Mouse (Mus musculus) retina, postnatal 1 day (tissue): Measurements from ENCODE around the gene Tnik.

Experiments
- DNase-seq: peaks from one replicate; pipeline ENCODE4 v3.0.0-alpha.2; 2012

The Tnik gene

DNA sequence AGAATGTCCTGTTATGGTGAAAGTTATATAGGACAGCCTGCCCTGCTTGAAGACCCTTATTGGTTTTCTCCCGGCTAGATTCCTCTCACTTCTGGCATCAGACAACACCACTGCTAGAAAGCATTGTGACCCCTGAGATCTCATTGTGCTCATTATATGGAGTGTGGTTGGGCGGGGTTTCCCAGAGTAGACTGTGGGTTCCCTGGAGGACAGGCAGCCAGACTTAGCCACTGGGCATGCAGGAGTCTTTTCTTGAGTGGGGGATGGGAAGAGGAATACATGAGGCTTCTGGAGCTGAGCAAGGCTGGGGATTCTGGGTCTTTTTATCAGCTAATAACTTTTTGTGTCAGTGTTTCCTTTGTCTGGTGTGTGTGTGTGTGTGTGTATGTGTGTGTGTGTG is 153.0 kb downstream of the Tnik start:
- peak; percentile 78 for DNase-seq

DNA sequence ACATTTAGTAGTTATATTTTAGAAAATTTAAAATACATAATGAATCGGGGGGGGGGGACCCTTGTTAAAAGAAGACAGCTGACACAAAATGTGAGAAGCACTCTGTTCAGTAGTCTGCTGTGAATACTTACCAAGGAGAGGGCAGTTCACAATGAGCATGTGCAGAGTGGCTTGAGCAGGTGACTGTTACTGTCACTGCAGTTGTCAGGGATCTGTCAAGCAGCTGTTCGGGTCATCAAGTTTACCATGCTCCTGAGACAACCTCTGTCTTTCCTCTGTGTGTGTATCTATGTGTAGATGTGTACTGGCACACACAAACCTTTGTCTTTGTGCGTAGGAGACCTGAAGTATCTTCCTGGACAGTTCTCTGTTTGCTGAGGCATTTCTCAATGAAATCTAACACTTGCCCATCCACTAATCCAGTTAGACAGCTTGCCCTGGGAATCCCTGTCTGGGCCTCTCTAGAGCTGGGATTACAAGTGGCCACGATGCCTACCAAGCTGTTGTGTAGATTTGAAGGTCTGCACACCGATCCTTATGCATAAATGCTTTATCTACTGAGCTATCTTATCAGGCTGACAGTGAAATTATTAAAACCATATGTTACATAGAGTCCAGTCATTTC is 154.2 kb downstream of the Tnik start:
- DNase-seq, result peak; percentile 81

DNA sequence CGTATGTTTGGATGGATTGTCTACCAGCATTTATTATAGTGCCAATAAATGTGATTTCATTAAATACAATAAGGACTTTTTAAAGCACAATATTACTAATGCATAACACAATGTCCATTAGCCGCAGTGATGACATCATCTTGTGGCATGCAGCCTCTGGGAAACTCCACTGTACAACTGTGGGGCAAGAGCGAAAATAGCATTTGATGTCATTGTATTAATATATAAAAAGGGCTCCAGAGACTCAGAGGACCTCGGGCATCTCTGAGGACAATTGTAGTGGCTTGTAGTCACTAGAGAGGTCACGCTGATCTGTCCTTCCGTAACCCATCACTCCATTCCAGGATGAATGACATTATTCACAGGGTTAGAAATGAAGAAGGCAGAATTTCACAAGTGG is 157.2 kb downstream of the Tnik start:
- DNase-seq, result no peak

DNA sequence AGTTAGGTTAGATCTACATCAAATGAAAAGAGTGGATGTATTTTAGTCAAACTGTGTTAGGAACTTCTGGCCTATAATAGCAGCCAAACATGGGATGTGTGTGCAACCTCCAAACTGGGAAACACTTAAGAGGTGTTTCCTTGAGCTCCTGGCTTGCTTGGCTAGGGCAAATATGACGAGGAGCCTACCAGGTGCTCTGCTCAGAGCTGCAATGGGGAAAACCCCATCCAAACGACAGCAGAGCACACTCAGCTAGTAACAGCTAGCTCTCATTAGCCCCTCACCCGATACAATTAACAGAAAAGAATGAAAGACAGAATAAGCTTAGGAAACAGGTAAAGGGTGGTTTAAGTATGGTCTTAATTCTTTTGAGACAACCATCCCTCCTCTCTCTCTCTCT is 157.7 kb downstream of the Tnik start:
- no peak for DNase-seq

DNA sequence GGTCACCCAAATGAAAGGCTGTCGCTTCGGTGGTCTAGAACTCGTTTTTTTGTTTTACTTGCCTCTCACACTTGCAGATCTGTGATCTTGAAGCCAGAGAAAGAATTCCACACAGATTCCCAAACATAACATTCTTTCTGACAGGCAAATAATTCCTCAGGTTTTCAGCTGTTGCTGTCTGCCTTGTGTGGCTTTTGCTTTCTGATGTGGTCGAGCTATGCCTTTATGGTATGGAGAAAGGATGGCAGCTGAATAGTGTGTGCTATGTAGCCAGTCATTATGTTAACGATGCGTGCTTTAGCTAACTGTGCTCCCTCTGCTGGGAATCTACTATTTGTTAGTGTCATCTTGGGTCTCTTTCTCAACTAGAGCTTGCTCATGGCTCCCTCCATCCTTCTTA is 158.8 kb downstream of the Tnik start:
- DNase-seq, result no peak

DNA sequence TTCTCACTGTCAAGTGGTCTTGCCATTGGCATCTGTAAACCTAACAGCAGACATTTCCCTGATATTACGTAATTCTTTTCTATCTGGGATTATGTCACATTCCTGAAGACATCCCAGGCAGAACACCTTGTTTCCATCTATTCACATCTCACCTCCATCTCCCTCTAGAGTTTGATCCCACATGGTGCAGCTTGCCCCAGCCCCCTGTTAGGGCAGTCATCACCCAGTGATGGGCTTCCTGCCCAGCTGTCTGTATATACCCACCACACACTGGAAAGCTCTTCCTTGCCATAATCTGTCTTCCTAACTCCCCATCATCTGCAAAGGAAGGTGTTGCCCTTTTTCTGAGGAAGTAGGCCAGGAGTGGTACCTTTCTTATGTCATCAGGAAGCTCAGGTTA is 159.2 kb downstream of the Tnik start:
- no peak for DNase-seq

DNA sequence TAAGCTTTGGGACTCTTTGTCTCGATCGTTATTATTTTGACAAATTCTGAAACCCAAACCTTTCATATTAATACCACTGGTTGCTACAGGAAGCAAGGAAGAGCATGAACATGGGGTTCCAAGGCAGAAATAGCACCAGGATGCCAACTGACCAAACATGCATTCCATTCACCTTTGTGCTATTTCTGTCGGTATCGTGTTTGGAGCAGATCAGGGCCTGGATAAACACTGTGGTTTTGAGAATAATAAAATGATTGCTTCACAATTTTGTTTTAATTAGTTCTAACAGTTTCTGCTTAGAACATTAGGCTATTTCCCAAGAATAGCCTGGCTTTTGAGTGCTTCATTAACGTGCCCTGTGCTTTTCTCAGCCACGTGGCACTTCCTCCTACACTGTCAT is 162.9 kb downstream of the Tnik start:
- no peak for DNase-seq

DNA sequence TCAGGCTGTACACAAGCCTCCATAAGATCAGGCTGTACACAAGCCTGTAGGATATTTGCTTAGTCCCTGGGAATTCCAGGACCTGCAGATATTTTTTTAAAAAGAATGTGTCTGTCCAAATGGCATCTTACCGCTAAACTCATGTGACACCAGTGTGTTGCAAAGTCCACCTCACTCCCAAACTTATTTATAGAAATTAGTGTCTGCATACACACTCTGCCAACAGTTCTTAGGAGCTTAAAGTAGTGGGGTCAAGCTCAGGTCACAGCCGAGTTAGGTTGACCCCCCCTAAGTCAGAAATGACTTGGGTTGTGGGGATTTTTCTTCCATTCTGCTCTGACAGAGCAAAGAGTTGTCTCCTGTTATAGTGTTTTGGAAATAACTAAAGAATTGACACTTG is 168.4 kb downstream of the Tnik start:
- DNase-seq, result no peak

DNA sequence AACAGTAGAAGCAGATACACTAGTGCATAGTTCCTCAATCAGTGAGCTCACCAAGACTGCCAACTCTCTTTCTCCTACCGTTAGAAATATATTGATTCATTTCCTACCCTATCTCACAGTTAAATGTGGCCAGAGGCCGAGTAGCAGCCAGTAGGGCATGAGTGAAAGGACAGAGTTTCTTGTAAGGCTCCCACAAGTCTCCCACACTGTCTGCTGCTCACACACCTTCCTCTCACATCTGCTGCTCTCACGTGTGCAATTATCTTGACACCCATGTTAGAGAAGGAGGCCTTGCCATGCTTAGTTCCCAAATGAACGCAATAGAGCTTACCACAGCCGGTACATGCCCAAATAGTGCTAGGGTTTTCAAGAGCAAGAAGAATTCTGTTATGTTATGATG is 169.3 kb downstream of the Tnik start:
- no peak for DNase-seq

DNA sequence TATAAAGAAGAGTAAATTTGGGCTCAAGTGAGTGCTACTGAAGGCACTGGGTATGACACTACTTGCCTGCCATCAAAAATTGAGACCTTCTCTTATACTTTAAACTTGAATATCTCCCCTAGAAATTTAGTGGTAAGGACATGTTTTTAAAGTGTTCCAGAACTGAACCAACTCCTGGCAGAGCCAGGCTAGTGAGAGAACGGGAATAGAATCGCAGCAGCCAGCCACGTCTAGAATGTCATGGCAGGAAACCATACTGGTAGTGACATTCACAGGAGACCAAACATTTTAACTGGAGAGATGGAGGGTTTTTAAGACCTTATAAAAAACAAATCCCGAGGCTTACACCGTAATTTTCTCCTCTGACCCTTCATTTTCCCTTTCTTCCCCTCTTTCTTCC is 172.5 kb downstream of the Tnik start:
- DNase-seq, result no peak

DNA sequence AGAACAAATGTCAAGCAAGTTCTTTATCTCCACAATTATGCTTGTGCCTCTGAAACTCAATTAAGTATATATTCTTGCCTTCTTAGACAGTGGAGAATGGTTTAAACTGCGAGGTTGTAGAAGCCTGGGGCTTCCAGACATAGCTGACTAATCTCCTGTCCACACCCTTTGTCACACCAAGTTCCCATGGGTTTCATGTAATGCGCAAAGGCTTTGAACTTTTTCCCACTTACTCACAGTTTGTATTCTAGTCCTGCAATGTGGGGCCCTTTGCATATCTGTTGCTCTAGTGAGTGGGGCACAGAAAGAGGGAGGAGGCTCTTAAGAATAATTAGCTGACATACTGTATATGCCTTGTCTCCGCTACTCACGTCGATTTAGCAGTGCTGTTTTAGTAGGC is 174.4 kb downstream of the Tnik start:
- DNase-seq, result no peak

DNA sequence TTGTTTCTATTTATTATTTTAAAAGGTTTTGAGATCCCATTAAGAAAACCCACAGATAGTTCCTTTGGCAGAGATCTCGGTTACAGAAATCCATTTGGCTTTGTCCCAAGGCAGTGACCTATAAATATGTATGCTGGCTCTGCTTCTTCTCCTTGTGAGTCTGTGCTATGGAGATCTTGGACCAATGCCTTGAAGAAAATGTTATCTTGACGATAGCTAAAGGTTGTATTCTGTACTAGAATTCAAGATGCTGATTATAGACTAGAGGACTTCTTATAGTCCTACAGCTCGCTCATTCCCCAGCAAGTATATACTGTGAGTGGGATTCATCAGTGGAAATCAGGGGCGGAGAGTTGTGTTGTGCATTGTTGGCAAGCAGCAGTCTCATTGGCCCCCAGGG is 178.5 kb downstream of the Tnik start:
- no peak for DNase-seq

DNA sequence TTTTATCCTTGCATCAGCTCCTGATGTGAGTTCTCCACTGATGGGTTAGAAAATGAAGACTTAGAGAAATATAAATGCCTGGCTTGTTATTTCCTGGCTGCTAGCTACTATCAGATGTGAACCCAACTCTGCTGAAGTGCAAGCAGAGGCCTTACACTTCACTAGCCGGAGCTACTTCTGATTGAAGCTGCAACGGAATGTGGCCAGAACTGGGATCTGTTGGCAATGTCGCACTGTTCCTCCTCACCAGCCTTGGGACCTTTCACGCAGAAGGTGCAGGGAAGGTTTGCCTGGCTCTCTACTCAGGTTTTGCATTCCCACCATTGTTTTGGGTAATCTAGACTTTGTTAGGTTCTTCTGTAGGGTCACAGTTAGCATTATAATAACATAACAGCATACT is 179.1 kb downstream of the Tnik start:
- DNase-seq, result no peak

DNA sequence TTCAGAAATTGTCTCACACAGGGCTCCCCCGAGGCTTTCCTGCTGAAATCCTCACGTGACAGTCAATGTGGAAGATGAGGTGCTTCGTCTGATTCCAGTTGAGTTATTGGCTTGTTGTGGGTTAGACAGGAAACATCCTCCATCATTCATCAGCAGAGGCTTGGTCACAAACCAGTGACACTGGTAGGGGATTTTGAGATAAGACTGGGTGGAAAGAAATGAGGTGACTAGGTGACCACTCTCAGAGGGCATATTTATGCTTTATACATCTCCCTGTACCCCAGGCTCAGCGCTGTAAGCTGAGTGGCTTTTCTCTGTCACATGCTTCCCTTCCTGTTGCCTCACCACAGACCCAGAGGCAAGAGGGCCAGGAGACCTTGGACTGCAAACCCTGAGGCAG is 184.9 kb downstream of the Tnik start:
- DNase-seq, result no peak

DNA sequence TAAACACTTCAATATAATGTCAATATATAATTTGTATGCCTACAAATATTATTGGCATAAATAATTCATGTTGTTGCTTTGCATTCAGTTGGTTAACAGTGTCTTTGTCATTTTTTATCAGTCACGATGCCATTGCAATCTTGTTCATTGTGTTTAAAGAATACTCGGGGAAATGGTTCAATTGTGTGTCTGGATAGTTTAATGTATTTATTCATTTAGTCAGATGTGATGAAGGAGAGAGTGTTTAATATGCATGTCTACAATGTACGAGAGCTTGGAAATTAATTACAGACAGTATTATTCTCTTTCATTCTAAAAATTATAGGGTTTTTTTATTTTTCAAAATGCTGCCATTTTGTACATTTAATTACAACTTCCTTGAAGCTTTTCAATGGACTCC is 190.4 kb downstream of the Tnik start:
- no peak for DNase-seq

DNA sequence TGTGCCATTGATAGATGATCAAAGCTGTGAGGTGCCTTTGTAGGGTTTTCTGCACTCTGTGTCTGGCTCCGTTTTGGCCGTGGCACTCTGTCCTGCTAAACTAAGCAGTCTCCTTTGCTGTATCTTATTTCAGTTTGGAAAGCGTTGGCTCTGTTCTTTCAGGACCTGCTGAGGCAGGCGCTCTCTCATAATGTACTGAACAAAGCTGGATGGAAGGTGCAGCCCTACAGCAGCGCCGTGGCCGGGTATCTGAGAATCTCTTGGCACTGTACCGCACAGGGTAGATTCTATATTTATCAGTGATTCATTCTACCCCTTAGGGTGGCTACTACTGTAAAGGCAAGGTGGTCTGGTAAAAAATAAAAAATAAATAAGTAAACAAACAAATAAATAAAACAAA is 193.8 kb downstream of the Tnik start:
- DNase-seq, result no peak

DNA sequence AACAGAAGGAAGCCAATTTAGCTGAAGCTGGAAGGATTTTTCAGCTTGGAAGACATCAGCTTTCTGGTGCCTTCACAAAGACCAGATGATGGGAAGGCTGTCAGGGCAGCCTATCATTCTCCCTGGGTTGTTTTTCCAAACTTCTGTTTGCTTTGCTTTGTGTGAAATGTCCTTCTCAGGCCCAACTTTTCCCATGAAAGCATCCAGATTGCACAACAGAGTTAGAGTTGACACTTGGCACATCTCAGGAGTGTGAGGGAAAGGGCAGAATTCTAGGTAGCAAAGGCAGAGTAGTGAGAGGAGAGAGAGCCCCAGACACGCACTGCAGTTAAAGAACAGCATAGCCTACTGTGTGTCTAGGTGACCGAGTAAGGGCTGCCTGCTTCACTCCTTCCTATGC is 194.5 kb downstream of the Tnik start:
- no peak for DNase-seq

DNA sequence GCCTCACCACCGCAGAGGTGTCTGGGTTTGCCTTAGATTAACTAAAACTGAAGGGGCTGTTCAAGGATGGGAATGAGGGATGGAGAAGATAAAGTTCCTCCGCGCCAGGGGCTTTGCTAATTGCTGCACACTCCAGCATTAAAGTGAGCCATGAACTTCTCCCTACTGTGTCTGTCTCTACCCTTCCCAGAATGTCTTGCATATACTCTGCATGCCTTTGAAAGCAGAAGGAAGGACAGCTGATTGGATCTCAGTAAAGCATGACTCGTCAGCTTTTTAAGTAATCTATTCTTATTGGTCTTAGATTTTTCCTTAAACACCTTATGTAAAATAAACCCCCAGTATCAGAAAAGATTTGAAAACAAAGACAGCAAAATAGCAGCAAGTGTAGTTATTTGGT is 203.7 kb downstream of the Tnik start:
- DNase-seq, result no peak

DNA sequence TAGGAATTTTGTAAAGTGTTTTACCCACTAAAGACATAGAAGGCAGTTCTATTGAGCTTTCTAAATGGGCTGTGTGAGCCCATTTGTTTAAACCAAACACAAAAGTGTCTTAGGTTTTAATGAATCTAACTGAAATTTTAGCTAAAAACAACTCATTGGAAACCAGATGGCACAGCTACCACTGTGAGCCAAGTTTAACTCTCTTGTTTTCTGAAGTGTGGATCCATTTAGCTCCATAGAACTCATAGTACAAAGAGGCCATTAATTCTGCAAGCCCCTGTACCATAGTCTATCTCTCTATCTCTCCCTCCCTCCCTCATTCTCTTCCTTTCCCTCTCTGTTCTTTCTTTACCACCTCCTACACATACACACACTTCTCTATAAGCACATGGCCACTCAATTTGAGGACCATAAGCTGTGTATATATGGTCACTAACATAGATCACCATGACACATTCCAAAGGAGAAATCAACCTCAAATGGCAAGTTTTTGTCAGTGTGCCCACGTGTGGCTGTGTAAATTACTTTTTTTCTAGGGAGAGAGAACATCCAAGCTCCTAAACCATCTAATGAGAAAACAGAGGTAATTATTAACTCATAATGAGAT is 204.2 kb downstream of the Tnik start:
- no peak for DNase-seq

DNA sequence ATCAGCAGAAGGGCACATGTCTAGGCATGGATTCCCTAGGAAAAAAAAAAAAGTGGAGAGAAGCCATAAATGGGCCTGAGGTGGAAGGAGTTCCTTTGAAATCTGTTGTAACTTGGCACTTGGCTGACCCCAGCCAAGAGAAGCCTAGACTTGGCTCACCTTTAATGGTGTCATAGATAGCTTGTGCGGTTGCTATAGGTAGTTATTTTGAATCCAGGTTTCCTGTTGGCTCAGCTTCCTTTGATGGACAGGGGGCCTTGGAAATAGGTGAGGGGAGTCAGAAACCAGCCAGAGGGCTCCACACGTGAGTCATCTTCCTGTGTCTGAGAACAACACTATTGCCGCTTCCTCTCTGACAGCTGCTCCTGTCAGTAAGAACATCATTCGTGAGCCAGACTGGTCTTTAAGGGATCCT is 204.9 kb downstream of the Tnik start:
- DNase-seq, result no peak

DNA sequence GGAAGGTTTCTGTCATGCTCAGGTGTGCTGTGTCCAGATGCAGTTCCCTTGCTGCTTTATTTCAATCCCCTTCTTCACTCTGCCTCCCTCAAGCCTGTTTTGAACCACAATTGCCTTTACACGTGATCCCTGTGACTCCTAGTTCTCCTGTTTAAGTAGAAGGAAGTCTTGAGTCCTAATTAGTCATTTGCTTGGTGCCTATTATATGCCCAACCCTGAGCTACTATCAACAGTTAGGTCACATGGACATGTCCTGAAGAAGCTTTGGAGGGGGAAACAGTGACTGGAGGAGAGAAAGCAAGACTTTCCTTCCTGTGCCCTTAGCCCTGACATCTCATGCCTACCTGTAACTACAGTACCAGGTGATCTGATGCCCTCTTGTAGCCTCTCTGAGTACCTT is 210.4 kb downstream of the Tnik start:
- no peak for DNase-seq

DNA sequence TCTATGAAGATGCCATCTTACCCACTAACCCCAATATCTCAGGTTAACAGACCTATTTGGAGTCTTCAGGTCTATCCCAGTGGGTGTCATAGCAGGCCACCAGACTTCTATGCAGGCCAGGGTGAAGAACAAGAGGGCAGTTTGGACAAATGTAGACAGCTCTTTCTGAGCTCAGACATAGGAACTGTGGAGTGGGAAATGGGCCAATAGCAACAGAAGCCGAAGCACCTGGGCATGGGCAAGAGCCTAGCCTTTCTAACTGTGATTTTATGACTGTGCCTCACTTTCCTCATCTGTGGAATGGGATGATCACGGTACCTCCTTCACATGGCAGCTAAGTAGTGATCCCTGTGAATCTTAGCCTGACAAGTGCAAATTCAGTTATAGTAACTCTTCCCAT is 214.4 kb downstream of the Tnik start:
- no peak for DNase-seq

DNA sequence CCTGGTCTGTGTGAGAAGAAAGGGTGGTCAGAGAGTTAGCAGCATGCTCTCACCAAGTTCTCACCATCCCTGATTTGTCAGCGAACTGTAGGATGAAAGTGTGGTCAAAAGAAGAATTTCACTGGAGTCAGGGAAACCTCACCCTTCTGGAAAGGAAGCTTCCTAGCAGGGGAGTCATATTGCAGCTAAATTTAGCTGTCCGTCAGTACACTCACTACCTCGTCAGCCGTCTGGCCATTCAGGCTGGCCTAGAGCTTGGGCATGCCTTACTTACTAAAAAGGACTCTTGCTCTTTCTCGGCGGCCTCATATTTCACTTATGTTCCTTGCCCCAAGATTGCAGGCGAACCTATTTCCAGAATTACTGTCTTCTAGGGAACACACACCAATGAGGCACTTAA is 222.7 kb downstream of the Tnik start:
- DNase-seq, result no peak

DNA sequence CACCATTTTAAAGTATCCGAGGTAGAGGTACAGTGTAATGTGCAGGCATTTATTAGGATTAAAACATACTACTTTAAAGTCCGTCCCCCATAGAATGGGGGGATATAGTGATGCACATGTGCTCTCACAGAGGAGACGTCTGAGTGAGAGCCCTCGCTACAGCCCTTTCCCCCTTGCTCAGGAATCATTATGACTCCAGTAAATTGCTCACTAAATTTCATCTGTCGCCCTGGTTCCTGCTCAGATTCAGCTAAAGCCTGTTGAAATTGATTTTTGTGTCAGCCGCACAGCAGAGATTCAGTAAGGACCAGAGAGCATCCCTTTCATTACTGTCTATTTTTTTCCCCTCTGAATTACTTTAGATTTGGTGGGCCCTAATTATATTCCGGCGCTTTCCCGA is 224.4 kb downstream of the Tnik start:
- no peak for DNase-seq
